Mouse (Mus musculus): ENCODE measurements around the gene Klf12. TPM values are rescaled to one million over a fixed set of nuclear protein-coding genes. Genes with fewer than 3 reads are reported as not detected.

Gene Klf12
- polyA plus RNA-seq, 2 experiments: 2.8 to 3.2 TPM

GRCm38 (mm10) chr14:100224151-100224550 lies 60.3 kb downstream of the Klf12 start:
- Histone ChIP-seq H3K4me2 (ENCODE audit: low read depth) (no peak overlapping the region), H3K27ac (no peak overlapping the region), H3K4me1 (replicated peaks; ENCODE audit: control insufficient read depth in 2 of 2, insufficient read depth in 2 of 2, low read length in 1 of 2) (peaks cover 0 to 14% of the 10 kb centered on the region in 2 experiments; a peak in 2 of 4 replicates), H3K4me3 (ENCODE audit: insufficient read depth in 1 of 2, low read depth in 2 of 2, low read length in 2 of 2) (no peak overlapping the region), H3K27me3 (ENCODE audit: control insufficient read depth, insufficient read depth, low read length) (no peaks in the 10 kb centered on the region), H3K9me3 (ENCODE audit: control insufficient read depth, low read length) (no peaks in the 10 kb centered on the region), H3K36me3 (replicated peaks; ENCODE audit: control insufficient read depth, insufficient read depth, low read depth) (no peaks in the 10 kb centered on the region), H3K9ac (replicated peaks) (no peak overlapping the region)
- TF ChIP-seq CTCF (IDR thresholded peaks at IDR 0.05; ENCODE audit: low read depth) (no peak), EP300 (IDR thresholded peaks at IDR 0.05; ENCODE audit: low read depth) (no peak)
- 31% methylated on average over 4 of the region's 4 CpGs for WGBS (ENCODE audit: insufficient replicate concordance)
- DNase-seq (ENCODE audit: low read depth in 3 of 3, low spot score in 3 of 3) (no peak), ATAC-seq (ENCODE audit: insufficient read depth) (no peak)

GRCm38 (mm10) chr14:100222260-100222659 lies 62.2 kb downstream of the Klf12 start:
- DNase-seq (ENCODE audit: low read depth in 3 of 3, low spot score in 3 of 3): no peak
- 57% methylated on average over 4 of the region's 4 CpGs for WGBS (ENCODE audit: insufficient replicate concordance)
- Histone ChIP-seq H3K4me1 (replicated peaks; ENCODE audit: control insufficient read depth in 2 of 2, insufficient read depth in 2 of 2, low read length in 1 of 2) (peaks cover 0 to 13% of the 10 kb centered on the region in 2 experiments; a peak in 2 of 4 replicates), H3K27ac (no peak overlapping the region), H3K9me3 (ENCODE audit: control insufficient read depth, low read length) (no peaks in the 10 kb centered on the region), H3K9ac (replicated peaks) (no peak overlapping the region), H3K36me3 (replicated peaks; ENCODE audit: control insufficient read depth, insufficient read depth, low read depth) (no peaks in the 10 kb centered on the region), H3K27me3 (ENCODE audit: control insufficient read depth, insufficient read depth, low read length) (no peaks in the 10 kb centered on the region), H3K4me2 (ENCODE audit: low read depth) (no peak overlapping the region), H3K4me3 (ENCODE audit: insufficient read depth in 1 of 2, low read depth in 2 of 2, low read length in 2 of 2) (no peak overlapping the region)
- ATAC-seq (ENCODE audit: insufficient read depth): no peak
- TF ChIP-seq CTCF (IDR thresholded peaks at IDR 0.05; ENCODE audit: low read depth): no peak
- TF ChIP-seq EP300 (IDR thresholded peaks at IDR 0.05; ENCODE audit: low read depth): no peak

GRCm38 (mm10) chr14:100215213-100215785 lies 69.2 kb downstream of the Klf12 start:
- Histone ChIP-seq H3K4me2 (ENCODE audit: low read depth) (no peak overlapping the region), H3K27ac (no peak overlapping the region), H3K9me3 (ENCODE audit: control insufficient read depth, low read length) (no peaks in the 10 kb centered on the region), H3K9ac (replicated peaks) (no peak overlapping the region), H3K36me3 (replicated peaks; ENCODE audit: control insufficient read depth, insufficient read depth, low read depth) (no peaks in the 10 kb centered on the region), H3K4me1 (replicated peaks; ENCODE audit: control insufficient read depth in 2 of 2, insufficient read depth in 2 of 2, low read length in 1 of 2) (0 out of 4 replicates have a peak, but pooled peaks cover 0 to 2% of the 10 kb centered on the region in 2 experiments), H3K27me3 (ENCODE audit: control insufficient read depth, insufficient read depth, low read length) (no peaks in the 10 kb centered on the region), H3K4me3 (ENCODE audit: insufficient read depth in 1 of 2, low read depth in 2 of 2, low read length in 2 of 2) (no peak overlapping the region)
- ATAC-seq (ENCODE audit: insufficient read depth) (no peak), DNase-seq (ENCODE audit: low read depth in 3 of 3, low spot score in 3 of 3) (no peak)
- 43% methylated on average over 4 of the region's 4 CpGs for WGBS (ENCODE audit: insufficient replicate concordance)
- no peak for TF ChIP-seq EP300 (IDR thresholded peaks at IDR 0.05; ENCODE audit: low read depth)
- no peak for TF ChIP-seq CTCF (IDR thresholded peaks at IDR 0.05; ENCODE audit: low read depth)

GRCm38 (mm10) chr14:100213066-100213465 lies 71.4 kb downstream of the Klf12 start:
- no peaks in the 10 kb centered on the region for H3K9me3 ChIP-seq (ENCODE audit: control insufficient read depth, low read length)
- H3K27ac ChIP-seq: no peak overlapping the region
- ATAC-seq (ENCODE audit: insufficient read depth): no peak
- no peak for TF ChIP-seq EP300 (IDR thresholded peaks at IDR 0.05; ENCODE audit: low read depth)
- no peak for TF ChIP-seq CTCF (IDR thresholded peaks at IDR 0.05; ENCODE audit: low read depth)
- no peak for DNase-seq (ENCODE audit: low read depth in 3 of 3, low spot score in 3 of 3)
- no peak overlapping the region for H3K4me3 ChIP-seq (ENCODE audit: insufficient read depth in 1 of 2, low read depth in 2 of 2, low read length in 2 of 2)
- no peaks in the 10 kb centered on the region for H3K36me3 ChIP-seq (replicated peaks; ENCODE audit: control insufficient read depth, insufficient read depth, low read depth)
- H3K4me1 ChIP-seq (replicated peaks; ENCODE audit: control insufficient read depth in 2 of 2, insufficient read depth in 2 of 2, low read length in 1 of 2): 0 out of 4 replicates have a peak, but pooled peaks cover 0 to 2% of the 10 kb centered on the region in 2 experiments
- no peak overlapping the region for H3K9ac ChIP-seq (replicated peaks)
- 48% methylated on average over 7 of the region's 7 CpGs for WGBS (ENCODE audit: insufficient replicate concordance)
- H3K4me2 ChIP-seq (ENCODE audit: low read depth): no peak overlapping the region
- H3K27me3 ChIP-seq (ENCODE audit: control insufficient read depth, insufficient read depth, low read length): no peaks in the 10 kb centered on the region

DNA sequence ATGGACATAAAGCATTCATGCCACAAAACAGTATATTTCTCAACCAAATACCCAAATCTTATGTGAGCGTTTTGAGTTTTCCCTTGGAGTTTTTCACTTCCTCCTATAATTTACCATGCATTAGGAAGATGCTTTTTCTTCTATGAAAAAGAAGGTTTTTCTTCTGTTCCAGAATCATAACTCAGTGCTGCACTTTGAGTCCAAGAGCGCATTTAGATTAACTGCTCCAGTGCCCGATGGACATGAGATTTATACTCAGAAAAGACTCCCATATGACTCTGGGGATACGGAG lies 72.7 kb downstream of the Klf12 start:
- ATAC-seq (ENCODE audit: insufficient read depth): no peak
- Histone ChIP-seq H3K27me3 (ENCODE audit: control insufficient read depth, insufficient read depth, low read length) (no peaks in the 10 kb centered on the region), H3K4me3 (ENCODE audit: insufficient read depth in 1 of 2, low read depth in 2 of 2, low read length in 2 of 2) (no peak overlapping the region), H3K4me2 (ENCODE audit: low read depth) (no peak overlapping the region), H3K36me3 (replicated peaks; ENCODE audit: control insufficient read depth, insufficient read depth, low read depth) (no peaks in the 10 kb centered on the region), H3K9ac (replicated peaks) (no peak overlapping the region), H3K4me1 (replicated peaks; ENCODE audit: control insufficient read depth in 2 of 2, insufficient read depth in 2 of 2, low read length in 1 of 2) (0 out of 4 replicates have a peak, but pooled peaks cover 0 to 2% of the 10 kb centered on the region in 2 experiments), H3K27ac (no peak overlapping the region), H3K9me3 (ENCODE audit: control insufficient read depth, low read length) (no peaks in the 10 kb centered on the region)
- WGBS (ENCODE audit: insufficient replicate concordance): 78% methylated on average over 4 of the region's 4 CpGs
- TF ChIP-seq EP300 (IDR thresholded peaks at IDR 0.05; ENCODE audit: low read depth): no peak
- TF ChIP-seq CTCF (IDR thresholded peaks at IDR 0.05; ENCODE audit: low read depth): no peak
- no peak for DNase-seq (ENCODE audit: low read depth in 3 of 3, low spot score in 3 of 3)
